Mouse (Mus musculus): ENCODE results near the gene Rbm6.

Rbm6 gene

DNA sequence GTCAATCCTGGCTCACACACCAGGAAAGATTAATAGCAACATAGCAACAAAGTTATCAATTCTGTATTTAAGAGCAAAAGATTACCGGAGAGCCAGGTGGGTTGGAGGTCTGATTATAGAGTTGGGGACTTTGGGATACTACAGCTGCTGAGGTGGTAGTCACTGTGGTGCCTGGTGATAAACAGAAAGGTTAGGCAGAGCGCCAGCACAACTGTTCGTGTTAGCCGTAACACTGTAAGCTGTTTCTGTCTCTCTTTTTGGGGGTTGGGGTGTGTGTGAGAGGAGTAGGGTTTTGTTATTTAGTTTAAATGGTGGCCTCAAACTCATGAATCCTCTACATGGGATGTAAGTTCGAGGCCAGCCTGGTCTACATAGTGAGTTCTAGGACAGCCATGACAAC lies 122.7 kb downstream of the Rbm6 start:
- ATAC-seq (ENCODE audit: low TSS enrichment), result no peak

DNA sequence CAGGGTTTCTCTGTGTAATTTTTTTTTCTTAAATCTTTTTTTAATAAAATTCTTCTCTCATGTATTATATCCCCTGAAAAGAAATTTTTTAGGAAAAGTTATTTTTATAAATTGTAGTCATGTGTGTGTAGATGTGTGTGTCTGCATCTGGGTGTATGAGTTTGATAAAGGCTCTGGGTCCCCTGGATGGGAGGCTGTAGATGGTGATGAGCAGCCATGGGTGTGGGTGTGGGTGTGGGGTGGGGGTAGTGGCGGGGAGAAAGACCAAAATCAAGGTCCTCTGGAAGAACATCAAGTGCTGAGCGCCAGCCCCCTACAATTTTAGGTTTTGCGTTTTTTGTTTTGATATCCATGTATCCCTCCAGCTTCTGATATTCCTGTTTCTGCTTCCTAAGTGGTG lies 125.0 kb downstream of the Rbm6 start:
- no peak for ATAC-seq (ENCODE audit: low TSS enrichment)

DNA sequence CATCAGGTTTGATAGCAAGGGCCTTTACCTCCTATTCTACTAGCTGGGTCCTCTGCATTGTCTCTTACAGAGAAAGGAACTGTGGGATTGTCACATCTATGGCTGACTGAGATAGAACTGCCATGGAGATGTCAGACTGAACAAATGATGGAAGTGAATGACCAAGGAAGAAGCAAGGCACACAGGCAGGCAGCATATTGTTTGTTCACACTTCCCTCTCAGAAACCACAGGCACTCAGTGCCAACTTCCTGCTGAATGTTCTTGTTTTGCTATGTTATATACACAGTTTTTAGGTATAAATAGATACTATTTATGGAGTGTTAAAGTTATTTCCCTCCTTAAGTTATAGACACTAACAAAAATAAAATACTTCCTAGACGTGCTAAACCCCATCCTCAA lies 125.7 kb downstream of the Rbm6 start:
- ATAC-seq (ENCODE audit: low TSS enrichment), result no peak

DNA sequence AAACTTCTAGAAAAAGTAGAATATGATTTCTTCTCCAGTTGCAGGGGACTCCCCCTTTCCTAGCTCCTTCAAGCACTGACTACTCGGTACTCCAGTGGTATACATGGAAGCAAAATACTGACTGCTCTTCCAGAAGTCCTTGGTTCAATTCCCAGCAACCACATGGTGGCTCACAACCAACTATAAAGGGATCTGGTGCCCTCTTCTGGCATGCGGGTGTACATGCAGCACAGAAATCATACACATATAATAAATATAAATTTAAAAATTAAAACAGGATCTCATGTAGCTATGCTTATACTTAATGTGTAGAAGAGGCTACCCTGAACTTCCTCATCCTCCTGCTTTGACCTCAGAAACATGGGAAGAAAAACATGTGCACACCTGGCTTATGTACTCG lies 126.4 kb downstream of the Rbm6 start:
- ATAC-seq (ENCODE audit: low TSS enrichment), result no peak

DNA sequence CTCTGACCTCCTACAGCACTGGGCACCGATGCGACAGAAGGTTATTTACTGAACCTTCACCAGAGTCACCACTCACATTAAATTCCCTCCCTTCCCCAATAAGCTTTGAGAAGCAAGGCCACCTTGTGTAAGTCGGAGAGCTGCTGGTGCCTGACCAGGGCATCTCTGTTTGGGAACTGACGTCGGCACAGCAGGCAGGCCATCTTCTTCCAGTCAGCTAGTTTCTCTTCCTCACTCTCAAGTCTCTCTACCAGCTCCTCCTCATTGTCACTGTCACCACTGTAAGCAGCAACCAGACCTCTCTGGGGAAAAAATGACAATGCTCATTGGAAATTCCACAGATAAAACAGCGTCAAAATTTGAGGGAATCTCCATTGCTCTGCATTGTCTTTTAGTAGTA lies 129.0 kb downstream of the Rbm6 start:
- no peak for ATAC-seq (ENCODE audit: low TSS enrichment)

DNA sequence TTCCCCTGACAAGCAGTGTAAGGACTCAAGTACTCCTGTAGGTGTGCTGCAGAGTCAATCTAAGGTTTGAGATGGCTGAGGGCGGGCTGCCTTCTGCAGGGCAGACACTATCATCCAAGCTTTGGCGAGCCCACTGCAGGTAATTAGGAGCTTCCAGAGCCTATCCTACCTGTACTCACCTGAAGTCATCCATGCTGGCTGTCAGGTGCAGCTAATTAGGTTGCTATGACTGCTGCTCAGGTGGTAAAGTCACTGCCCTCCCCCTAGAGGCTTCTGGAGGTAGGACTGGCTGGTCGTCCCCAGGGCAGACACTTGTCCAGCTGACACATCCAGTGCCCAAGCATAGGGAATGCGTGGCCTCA lies 134.2 kb downstream of the Rbm6 start:
- ATAC-seq (ENCODE audit: low TSS enrichment), result peak; percentile 27; the same call in 1 of the 2 replicates

DNA sequence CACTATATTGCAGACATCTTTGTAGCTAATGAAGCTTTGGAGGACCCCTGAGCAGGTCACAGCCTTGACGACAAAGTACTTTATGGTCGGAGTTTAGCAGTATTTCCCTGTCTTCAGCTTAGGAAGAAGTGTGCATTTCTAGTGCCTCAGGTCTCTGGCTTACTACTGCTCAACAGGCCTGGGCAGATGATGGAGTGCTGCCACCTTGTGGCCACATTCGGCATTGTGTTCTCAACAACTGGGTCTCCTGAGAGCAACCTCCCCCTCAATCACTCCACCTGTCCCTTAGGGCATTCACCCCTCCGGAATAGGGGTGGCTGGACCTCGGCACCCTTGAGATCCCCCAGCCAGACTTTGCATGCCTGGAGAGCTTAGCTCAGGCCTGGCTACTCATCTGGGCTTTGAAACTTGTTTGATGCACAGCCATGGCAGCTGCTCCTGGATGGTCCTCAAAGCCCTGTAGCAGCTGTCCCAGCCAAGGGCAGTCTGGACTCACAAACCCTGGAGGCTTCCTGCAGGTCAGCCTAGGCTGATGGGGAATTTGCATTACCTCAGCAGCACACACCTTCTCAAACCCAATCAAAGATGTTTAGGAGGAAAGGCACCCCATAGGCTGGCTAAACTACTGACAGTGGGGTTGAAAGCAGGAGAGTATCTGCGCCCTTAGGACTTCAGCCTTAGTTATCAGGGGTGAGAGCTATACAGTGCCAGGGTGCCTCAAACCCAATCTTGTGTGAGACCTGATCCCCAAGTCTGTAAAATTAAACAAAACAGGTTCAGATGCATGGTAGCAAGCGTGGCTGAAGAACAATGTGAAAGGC lies 134.8 kb downstream of the Rbm6 start:
- ATAC-seq (ENCODE audit: low TSS enrichment), result peak; percentile 74

DNA sequence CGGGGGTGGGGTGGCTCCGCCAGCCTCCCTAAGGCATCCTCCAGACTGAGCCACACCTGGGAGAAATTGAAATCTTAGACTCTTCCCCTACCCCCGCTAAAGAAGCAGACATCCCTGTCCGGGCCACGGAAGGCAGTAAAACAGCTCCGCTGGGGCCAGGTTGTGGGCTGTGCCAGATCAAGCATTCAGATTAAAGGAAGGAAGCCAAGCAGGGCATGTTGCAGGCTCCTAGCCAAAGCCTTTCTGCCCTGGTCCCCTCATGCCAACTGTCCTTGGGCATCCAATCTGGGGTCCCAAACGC lies 136.9 kb downstream of the Rbm6 start:
- ATAC-seq (ENCODE audit: low TSS enrichment), result no peak

DNA sequence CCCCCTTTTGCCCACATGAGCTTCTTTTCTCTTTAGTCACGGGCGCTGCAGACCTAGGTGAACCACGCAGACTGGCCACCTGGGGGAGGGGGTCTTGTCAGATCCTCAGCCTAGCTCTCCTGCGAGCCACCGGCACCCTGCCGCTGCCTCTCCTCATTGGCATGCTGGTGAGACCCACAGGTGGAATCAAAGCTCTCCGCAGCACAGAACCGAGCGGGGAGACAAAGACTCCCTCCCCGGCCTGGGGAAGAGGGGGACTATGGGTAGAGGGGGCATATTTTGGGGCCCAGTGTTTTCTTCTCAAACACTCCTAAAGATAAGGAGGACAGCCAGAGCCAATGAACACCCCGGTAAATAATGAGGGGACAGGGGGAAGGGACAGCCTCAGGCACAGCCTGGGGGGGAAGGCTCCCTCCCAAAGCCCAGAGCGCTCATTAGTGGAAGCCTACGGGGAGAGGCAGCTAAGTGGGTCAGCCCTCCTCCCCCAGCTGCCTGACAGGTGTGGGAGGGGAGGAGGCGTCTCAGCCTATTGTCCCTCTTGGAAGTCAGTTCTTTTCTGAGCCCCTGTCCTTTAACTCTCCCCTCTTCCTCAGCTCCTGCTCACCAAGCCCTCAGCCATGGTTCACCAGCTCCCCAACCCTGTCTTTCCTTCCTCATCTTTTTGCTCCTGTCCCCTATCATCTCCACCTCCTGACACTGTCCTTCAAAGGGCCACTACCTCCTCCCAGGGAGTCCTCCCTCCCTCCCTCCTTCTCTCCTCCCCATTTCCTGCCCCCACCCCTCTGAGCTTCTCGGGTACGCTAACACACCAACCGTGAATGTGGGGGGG lies 137.5 kb downstream of the Rbm6 start:
- no peak for ATAC-seq (ENCODE audit: low TSS enrichment)

DNA sequence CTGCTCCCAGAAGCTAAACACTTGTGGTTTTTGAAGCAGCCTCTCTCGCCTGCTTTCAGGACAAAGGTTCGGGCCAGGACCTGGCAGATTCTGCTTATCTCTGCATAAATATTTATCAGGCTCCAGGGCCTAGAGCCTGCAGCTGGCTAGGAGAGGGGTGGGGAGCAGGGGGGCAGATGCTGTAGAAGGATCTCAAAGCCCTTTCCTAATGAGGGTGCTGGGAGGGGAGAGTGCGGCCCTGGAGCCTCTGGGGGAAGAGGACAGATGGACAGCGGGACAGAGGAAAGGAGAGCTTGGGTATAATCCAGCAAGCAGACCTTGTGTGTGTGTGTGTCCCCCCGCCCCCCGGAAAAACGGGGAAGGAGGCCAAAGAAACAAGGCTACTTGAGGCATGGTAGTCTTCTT lies 138.5 kb downstream of the Rbm6 start:
- no peak for ATAC-seq (ENCODE audit: low TSS enrichment)

DNA sequence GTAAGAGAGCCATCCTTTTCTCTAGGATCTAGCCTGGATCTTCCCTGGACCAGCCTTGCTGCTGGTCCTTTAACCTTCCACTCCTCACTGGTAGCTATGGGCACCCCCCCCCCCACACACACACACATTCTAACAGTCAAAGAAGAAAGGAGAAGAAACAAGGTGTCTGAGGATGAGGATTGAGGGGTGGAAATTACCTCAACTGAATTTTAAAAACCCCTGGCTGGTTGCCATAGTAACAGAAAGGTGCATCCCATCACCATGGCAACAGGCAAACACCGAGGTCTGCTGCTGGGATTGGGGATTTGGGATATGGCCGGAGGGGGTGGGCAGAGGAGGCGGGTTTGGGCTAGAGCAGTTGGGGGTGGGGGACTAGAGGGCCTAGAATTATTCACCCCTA lies 143.3 kb downstream of the Rbm6 start:
- ATAC-seq (ENCODE audit: low TSS enrichment), result no peak

DNA sequence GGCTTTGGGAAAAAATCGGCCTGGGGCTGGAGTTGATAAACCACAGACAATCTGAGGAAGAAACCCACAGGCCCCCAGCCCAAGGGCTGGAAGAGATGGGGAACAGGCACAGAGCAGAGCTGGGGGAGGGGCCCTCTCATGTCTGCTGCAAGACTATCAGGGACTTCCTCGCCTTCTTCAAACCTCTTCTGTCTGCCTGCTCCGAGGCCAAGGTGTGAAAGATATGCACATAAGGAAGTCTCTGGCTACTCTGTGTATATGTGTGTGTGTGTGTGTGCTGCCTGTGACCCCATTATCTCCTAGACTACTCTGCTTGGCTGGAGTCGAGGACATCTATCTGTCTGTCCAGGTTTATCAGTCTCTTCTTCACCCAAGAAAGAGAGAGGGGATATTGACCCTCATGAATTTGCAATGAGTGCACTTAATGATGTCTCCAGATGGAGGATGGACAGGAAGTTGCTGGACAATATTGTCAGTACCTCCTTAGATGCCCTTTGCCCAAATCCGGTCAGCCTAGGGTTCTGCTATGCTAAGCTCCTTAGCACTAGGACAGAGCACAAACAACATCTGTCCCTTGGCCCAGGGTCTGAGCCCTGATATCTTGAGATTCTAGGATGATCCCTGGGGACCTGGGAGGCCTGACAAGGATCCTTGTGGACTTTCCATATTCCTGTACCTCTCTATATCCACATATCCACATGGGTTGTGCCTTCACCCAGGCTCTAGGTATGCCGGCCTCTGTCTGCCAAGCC lies 143.9 kb downstream of the Rbm6 start:
- no peak for ATAC-seq (ENCODE audit: low TSS enrichment)

DNA sequence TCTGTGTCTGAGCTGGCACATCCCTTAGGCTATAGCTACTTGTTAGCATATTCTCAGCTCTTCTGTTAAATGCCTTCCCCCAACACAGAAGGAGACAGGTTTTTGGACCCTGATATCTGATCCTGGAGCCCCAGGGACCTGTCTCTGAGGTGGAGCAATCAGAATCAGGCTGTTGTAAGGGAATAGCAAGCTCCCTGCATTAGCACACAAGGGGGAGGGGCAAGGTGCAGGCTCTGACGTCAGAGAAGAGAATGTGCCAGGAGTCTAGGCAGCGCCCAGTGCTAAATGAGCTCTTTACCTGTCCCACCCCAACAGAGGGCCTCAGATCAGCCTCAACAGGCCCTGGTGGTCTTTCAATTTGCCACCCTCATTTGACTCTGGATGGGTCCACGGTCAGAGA lies 146.0 kb downstream of the Rbm6 start:
- ATAC-seq (ENCODE audit: low TSS enrichment), result no peak

DNA sequence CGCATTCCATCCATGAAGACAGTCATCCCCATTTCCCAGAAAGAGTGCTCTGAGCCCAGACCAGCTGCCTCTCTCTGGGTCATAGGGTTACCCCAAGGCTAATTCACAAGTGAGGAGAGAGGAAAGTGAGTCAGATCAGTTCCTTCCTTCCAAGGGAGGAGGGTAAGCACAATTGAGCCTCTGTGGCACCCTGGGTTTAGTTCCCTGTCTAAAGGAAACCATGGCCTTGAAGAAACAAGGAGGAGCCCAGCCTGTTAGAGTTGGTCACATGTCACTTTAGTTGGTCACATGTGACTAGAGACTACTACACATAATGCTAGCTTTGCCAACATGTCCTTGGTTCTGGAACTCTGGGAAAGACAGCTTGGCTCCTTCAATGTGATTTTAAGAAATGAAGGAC lies 148.2 kb downstream of the Rbm6 start:
- ATAC-seq (ENCODE audit: low TSS enrichment), result no peak

DNA sequence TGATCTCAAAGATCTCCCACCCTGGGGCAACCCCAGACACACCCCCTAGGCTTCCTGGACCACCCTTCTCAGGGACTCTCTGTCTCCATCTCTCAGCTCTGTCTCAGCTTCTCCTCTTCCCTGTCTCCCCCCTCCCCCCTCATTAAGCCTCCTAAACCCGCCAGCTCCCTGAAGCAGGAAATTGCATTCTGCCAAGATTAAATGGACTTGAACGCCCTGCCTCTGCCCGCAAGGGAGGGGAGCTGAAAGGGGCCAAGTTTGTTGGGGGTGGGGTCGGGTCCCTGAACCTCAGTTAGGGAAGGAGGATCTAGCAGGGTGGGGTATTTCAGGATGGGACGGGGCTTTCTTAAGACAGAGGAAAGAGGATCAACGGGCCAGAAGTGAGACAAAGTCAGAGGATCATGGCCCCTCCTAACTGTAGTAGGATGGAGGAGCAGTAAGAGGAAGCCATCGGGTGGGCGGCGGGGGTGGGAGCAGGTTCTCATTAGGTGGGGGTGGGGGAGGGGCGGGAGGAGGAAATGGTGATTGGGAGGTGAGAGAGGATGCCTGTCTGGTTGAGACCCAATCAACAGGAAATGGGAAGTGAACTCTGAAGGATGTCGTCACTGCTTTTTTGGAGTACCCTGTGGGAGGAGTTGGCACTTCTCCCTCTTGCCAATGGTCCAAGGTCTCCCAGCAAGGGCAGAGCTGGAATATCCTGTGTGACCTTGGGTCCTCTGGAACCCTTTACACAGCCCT lies 149.1 kb downstream of the Rbm6 start:
- no peak for ATAC-seq (ENCODE audit: low TSS enrichment)
